Mouse (Mus musculus): ENCODE results near the gene Ppp1r12b.

DNA sequence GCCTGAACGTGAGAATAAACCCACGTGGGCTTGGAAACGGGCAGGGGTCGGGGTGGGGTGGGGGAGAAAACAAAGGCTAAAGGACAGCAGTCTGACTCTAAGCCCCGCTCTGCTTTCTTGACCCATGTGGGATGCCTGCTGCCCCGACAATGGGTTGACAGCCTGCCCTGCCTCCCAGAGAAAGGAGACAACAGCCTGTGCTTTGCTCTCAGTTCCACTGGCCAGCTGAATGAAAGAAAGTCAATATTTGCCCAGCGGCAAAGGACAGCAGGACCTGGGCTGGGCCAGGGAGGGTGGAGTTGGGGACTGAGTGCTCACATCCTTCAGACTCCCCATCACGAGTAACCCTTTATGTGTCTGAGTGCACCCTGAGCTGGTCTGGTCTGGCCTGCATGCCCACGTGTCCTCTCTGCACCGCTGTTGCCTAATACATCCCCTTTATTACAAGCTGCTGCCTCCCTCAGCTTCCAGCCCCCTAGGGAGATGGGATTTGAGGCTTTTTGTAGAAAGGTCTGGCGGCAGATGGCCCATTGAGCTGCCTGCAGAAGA lies 242.2 kb downstream of the Ppp1r12b start:
- TF ChIP-seq E2F4 (IDR thresholded peaks at IDR 0.05; ENCODE audit: insufficient read depth) (no peak), POLR2A (IDR thresholded peaks at IDR 0.05; ENCODE audit: insufficient read length, low read depth) (no peak), MAX (IDR thresholded peaks at IDR 0.05; ENCODE audit: low read depth) (no peak), MYOD1 (IDR thresholded peaks at IDR 0.05; ENCODE audit: control insufficient read depth in 1 of 3, insufficient read length in 2 of 3, low read depth in 2 of 3) (no peak), USF1 (IDR thresholded peaks at IDR 0.05; ENCODE audit: low read depth) (no peak), CEBPB (IDR thresholded peaks at IDR 0.05; ENCODE audit: insufficient read depth, poor library complexity, severe bottlenecking) (no peak), POLR2AphosphoS2 (IDR thresholded peaks at IDR 0.05; ENCODE audit: insufficient read length, low read depth) (no peak), REST (IDR thresholded peaks at IDR 0.05; ENCODE audit: insufficient read depth, insufficient read length) (no peak), TCF12 (IDR thresholded peaks at IDR 0.05; ENCODE audit: insufficient read depth, poor library complexity, severe bottlenecking) (no peak), TCF3 (IDR thresholded peaks at IDR 0.05; ENCODE audit: insufficient read length, low read depth) (no peak), MYOG (IDR thresholded peaks at IDR 0.05; ENCODE audit: control insufficient read depth in 1 of 3, insufficient read depth in 1 of 3, insufficient read length in 2 of 3, low read depth in 2 of 3) (no peak), SRF (IDR thresholded peaks at IDR 0.05; ENCODE audit: control insufficient read depth, insufficient read length, low read depth) (no peak)
